Mouse (Mus musculus) heart, adult 10 weeks (tissue): Measurements from ENCODE around the gene Ptprf. TPM values are rescaled to one million over a fixed set of nuclear protein-coding genes. Genes with fewer than 3 reads are reported as not detected.

Experiments
- polyA plus RNA-seq: library from polyadenylated mRNA; stranded (reverse); fragments of 350-450 nt; fragmentation: Illumina TruSeq; extraction: RNeasy Lipid Tissue Mini Kit (QIAGEN cat#74804); gene quantifications from one replicate; pipeline ENCODE4 v1.2.3, GENCODE M21; 2014; ENCODE audit warnings: low read depth, low replicate concordance

The Ptprf gene
- polyA plus RNA-seq = 4.6 TPM

DNA sequence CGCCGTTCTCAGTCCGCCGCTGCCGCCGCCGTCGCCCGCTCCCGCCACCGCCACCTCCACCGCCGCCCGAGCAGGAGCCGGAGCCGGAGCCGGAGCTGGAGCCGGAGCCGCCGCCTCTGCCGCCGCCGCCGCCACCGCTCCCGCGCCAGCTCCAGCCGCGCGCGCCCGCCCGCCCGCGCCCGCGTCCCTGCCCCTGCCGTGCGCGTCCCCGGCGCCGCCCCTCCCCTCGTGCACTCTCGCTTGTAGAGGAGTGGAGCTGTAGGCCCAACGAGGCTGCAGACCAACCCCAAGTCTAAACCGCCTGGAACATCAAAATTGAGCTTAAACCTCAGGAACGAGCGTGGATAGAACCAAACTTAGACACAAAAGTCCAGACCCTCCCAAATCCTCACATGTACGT lies at the start of gene Ptprf:
Ptprf (minus strand) TSS at position 175 of the 400 bp plus-strand sequence.

GRCm38 (mm10) chr4:118179467-118180300 lies 111.5 kb downstream of the Ptprf start, which contains the start of gene Kdm4a:
Gene Kdm4a (minus strand): TSS chr4:118180043.

Other genes with a start within 250 kb of the Ptprf start
- 60.8 TPM for gene St3gal3, start 156.5 kb downstream of the Ptprf start, polyA plus RNA-seq
- gene Kdm4a, start 111.4 kb downstream of the Ptprf start, polyA plus RNA-seq = 20.0 TPM
- 16.0 TPM for gene Szt2, start 117.9 kb upstream of the Ptprf start, polyA plus RNA-seq
- 35.6 TPM for gene Med8, start 117.9 kb upstream of the Ptprf start, polyA plus RNA-seq
- 28.4 TPM for gene Elovl1, start 136.7 kb upstream of the Ptprf start, polyA plus RNA-seq
- 0.84 TPM for gene Cdc20, start 145.9 kb upstream of the Ptprf start, polyA plus RNA-seq
- not detected for gene Mpl, start 166.1 kb upstream of the Ptprf start, polyA plus RNA-seq
- 53.1 TPM for gene Tie1, start 198.7 kb upstream of the Ptprf start, polyA plus RNA-seq
- not detected for gene 2610528J11Rik, start 235.6 kb upstream of the Ptprf start, polyA plus RNA-seq